Mouse (Mus musculus): Measurements from ENCODE around the gene Ttyh2.

The Ttyh2 gene

GRCm38 (mm10) chr11:114682321-114682900 lies 7.2 kb downstream of the Ttyh2 start:
- DNase-seq (ENCODE audit: low read depth, low spot score): no peak

- no peak for DNase-seq (ENCODE audit: low read depth, low spot score)
These were observed 7.9 kb downstream of the Ttyh2 start for GRCm38 (mm10) chr11:114683029-114683721.

GRCm38 (mm10) chr11:114683722-114684621 lies 8.7 kb downstream of the Ttyh2 start:
- DNase-seq (ENCODE audit: low read depth, low spot score): no peak

- DNase-seq (ENCODE audit: low read depth, low spot score): no peak
These were observed 9.6 kb downstream of the Ttyh2 start for GRCm38 (mm10) chr11:114684627-114685373.

- no peak for DNase-seq (ENCODE audit: low read depth, low spot score)
These were observed 10.4 kb downstream of the Ttyh2 start for GRCm38 (mm10) chr11:114685526-114686040.

- DNase-seq (ENCODE audit: low read depth, low spot score): no peak
These were observed 11.2 kb downstream of the Ttyh2 start for GRCm38 (mm10) chr11:114686221-114686959.

- no peak for DNase-seq (ENCODE audit: low read depth, low spot score)
These were observed 12.4 kb downstream of the Ttyh2 start for GRCm38 (mm10) chr11:114687574-114688188.

GRCm38 (mm10) chr11:114688729-114689128 lies 13.5 kb downstream of the Ttyh2 start:
- no peak for DNase-seq (ENCODE audit: low read depth, low spot score)

GRCm38 (mm10) chr11:114690192-114690591 lies 15.0 kb downstream of the Ttyh2 start:
- DNase-seq (ENCODE audit: low read depth, low spot score): no peak

- no peak for DNase-seq (ENCODE audit: low read depth, low spot score)
These were observed 16.4 kb downstream of the Ttyh2 start for GRCm38 (mm10) chr11:114691454-114692182.

- DNase-seq (ENCODE audit: low read depth, low spot score): no peak
These were observed 17.4 kb downstream of the Ttyh2 start for GRCm38 (mm10) chr11:114692601-114693000.

- DNase-seq (ENCODE audit: low read depth, low spot score): no peak
These were observed 18.2 kb downstream of the Ttyh2 start for GRCm38 (mm10) chr11:114693456-114693855.

- DNase-seq (ENCODE audit: low read depth, low spot score): no peak
These were observed 19.2 kb downstream of the Ttyh2 start for GRCm38 (mm10) chr11:114694451-114694850.

GRCm38 (mm10) chr11:114698496-114698895 lies 23.3 kb downstream of the Ttyh2 start:
- DNase-seq (ENCODE audit: low read depth, low spot score): no peak

GRCm38 (mm10) chr11:114699511-114699910 lies 24.3 kb downstream of the Ttyh2 start:
- no peak for DNase-seq (ENCODE audit: low read depth, low spot score)

- no peak for DNase-seq (ENCODE audit: low read depth, low spot score)
These were observed 27.2 kb downstream of the Ttyh2 start for GRCm38 (mm10) chr11:114702311-114702995.

- DNase-seq (ENCODE audit: low read depth, low spot score): no peak
These were observed 27.7 kb downstream of the Ttyh2 start for GRCm38 (mm10) chr11:114702996-114703361.

GRCm38 (mm10) chr11:114704071-114704913 lies 29.1 kb downstream of the Ttyh2 start:
- DNase-seq (ENCODE audit: low read depth, low spot score): no peak
